16 mouse cellular contexts compared by ENCODE assay signal in the genomic region with DNA sequence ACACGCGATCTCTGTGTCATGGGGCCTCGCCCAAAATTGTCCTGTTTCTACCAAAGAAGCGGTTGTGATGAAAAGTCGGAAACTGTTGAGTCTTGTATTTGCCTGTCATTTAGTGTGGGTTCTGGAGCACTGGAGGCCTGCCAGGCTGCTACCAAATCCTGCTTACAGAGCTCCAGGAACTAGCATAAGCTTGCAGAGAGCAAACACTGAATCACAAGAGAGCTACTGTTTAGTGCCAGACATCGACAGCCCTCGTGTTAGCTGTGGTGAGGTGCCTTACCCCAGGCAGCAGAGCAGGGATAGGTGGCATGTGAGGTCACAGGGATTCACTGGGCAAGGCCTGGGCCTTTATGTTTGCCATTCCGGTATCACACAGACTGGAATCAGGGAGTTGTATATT. TPM values are rescaled to one million over a fixed set of nuclear protein-coding genes. Genes with fewer than 3 reads are reported as not detected.
A peak's percentile ranks its signal among the peaks of the same experiment; 100 is the strongest.
DNase-seq lines count a peak whose midpoint lies in the region; ATAC-seq and TF ChIP-seq lines count a peak whose summit lies in the region.
"Had no signal": no experiment of that assay in that cellular context is flagged by ENCODE, and none has a peak within 500 bp of the region (broad histone marks: within the 10 kb centered on the region; RNA-seq: fewer than 3 reads in every experiment).

No protein-coding gene starts in this region.

- no peaks in the 10 kb centered on the region for H3K27me3 ChIP-seq in forebrain, postnatal 0 days (ENCODE audit: insufficient read depth, low read length)
- H3K27me3 ChIP-seq in forebrain, embryonic 16.5 days (replicated peaks; ENCODE audit: control insufficient read depth, insufficient read depth, low read length): no peaks in the 10 kb centered on the region
- H3K27me3 ChIP-seq in stomach, embryonic 16.5 days (ENCODE audit: control insufficient read depth, insufficient read depth, low read length): no peaks in the 10 kb centered on the region
- H3K27me3 ChIP-seq: embryonic facial prominence, embryonic 12.5 days; forebrain, embryonic 15.5 days; midbrain, embryonic 13.5 days had no signal

- ATAC-seq in forebrain, postnatal 0 days: no peak; the same call in 1 of the 2 replicates
- no peak for ATAC-seq in forebrain, embryonic 16.5 days
- ATAC-seq in stomach, embryonic 16.5 days (ENCODE audit: insufficient read depth, low FRiP score): peak; percentile 74
- ATAC-seq: forebrain, embryonic 15.5 days; midbrain, embryonic 13.5 days had no signal

- H3K9me3 ChIP-seq in forebrain, postnatal 0 days (ENCODE audit: low read length): no peaks in the 10 kb centered on the region
- H3K9me3 ChIP-seq in forebrain, embryonic 16.5 days (ENCODE audit: control insufficient read depth, low read length): no peaks in the 10 kb centered on the region
- no peaks in the 10 kb centered on the region for H3K9me3 ChIP-seq in stomach, embryonic 16.5 days (replicated peaks; ENCODE audit: control insufficient read depth, low read length)
- H3K9me3 ChIP-seq: embryonic facial prominence, embryonic 12.5 days; forebrain, embryonic 15.5 days; midbrain, embryonic 13.5 days had no signal

- no peak overlapping the region for H3K4me2 ChIP-seq in forebrain, postnatal 0 days (ENCODE audit: low read depth)
- H3K4me2 ChIP-seq in forebrain, embryonic 16.5 days (ENCODE audit: low read length): no peak overlapping the region
- H3K4me2 ChIP-seq in stomach, embryonic 16.5 days (ENCODE audit: low read depth, low read length): no peak overlapping the region
- H3K4me2 ChIP-seq: embryonic facial prominence, embryonic 12.5 days; forebrain, embryonic 15.5 days; midbrain, embryonic 13.5 days had no signal

- no peaks in the 10 kb centered on the region for H3K36me3 ChIP-seq in forebrain, postnatal 0 days (ENCODE audit: insufficient read depth)
- H3K36me3 ChIP-seq in forebrain, embryonic 16.5 days (ENCODE audit: control insufficient read depth, insufficient read depth): no peaks in the 10 kb centered on the region
- H3K36me3 ChIP-seq in stomach, embryonic 16.5 days (ENCODE audit: control insufficient read depth, insufficient read depth, low read length): no peaks in the 10 kb centered on the region
- H3K36me3 ChIP-seq: embryonic facial prominence, embryonic 12.5 days; forebrain, embryonic 15.5 days; midbrain, embryonic 13.5 days had no signal

- 75% methylated on average over 8 of the region's 8 CpGs for WGBS in forebrain, postnatal 0 days
- 80% methylated on average over 8 of the region's 8 CpGs for WGBS in forebrain, embryonic 16.5 days
- WGBS in stomach, embryonic 16.5 days: 74% methylated on average over 8 of the region's 8 CpGs

- H3K27ac ChIP-seq in forebrain, postnatal 0 days (ENCODE audit: low read depth, low read length): no peak overlapping the region
- H3K27ac ChIP-seq in forebrain, embryonic 16.5 days (ENCODE audit: low read length): no peak overlapping the region
- no peak overlapping the region for H3K27ac ChIP-seq in stomach, embryonic 16.5 days (ENCODE audit: low read length)
- H3K27ac ChIP-seq: embryonic facial prominence, embryonic 12.5 days; forebrain, embryonic 15.5 days; midbrain, embryonic 13.5 days had no signal

- no peaks in the 10 kb centered on the region for H3K4me1 ChIP-seq in forebrain, postnatal 0 days (ENCODE audit: insufficient read depth)
- no peaks in the 10 kb centered on the region for H3K4me1 ChIP-seq in forebrain, embryonic 16.5 days (replicated peaks; ENCODE audit: control insufficient read depth, insufficient read depth, low read length)
- H3K4me1 ChIP-seq in stomach, embryonic 16.5 days (ENCODE audit: control insufficient read depth, insufficient read depth, low read length): no peaks in the 10 kb centered on the region
- H3K4me1 ChIP-seq: embryonic facial prominence, embryonic 12.5 days; forebrain, embryonic 15.5 days; midbrain, embryonic 13.5 days had no signal

- DNase-seq in forebrain, postnatal 0 days: peak; percentile 27
- DNase-seq in right cerebral cortex, postnatal 10 days (ENCODE audit: low spot score in 2 of 2): peak; percentile 48 to 62
- DNase-seq in right cerebral cortex, adult 18-20 months: no peak
- peak; percentile 33 for DNase-seq in layer of hippocampus, adult 9-10 months (ENCODE audit: low spot score)
- no peak for DNase-seq in ovary, adult 18-20 months (ENCODE audit: low spot score)
- DNase-seq in kidney, postnatal 10 days: no peak
- DNase-seq: cerebellum, adult 9-10 months; heart, adult 18-20 months; heart, postnatal 14 days; kidney, adult 11 months; retina, postnatal 1 day had no signal

- TF ChIP-seq CTCF in forebrain, postnatal 0 days (IDR thresholded peaks at IDR 0.05; ENCODE audit: low read depth): no peak

- H3K9ac ChIP-seq in forebrain, postnatal 0 days: no peak overlapping the region
- H3K9ac ChIP-seq in forebrain, embryonic 16.5 days (replicated peaks; ENCODE audit: low read depth, low read length): no peak overlapping the region
- H3K9ac ChIP-seq in stomach, embryonic 16.5 days (ENCODE audit: low read length): no peak overlapping the region
- H3K9ac ChIP-seq: embryonic facial prominence, embryonic 12.5 days; forebrain, embryonic 15.5 days; midbrain, embryonic 13.5 days had no signal

- no peak overlapping the region for H3K4me3 ChIP-seq in forebrain, postnatal 0 days (ENCODE audit: low read depth, low read length)
- no peak overlapping the region for H3K4me3 ChIP-seq in forebrain, embryonic 16.5 days (replicated peaks; ENCODE audit: low read length)
- H3K4me3 ChIP-seq in stomach, embryonic 16.5 days (replicated peaks; ENCODE audit: low read length): no peak overlapping the region
- H3K4me3 ChIP-seq: embryonic facial prominence, embryonic 12.5 days; forebrain, embryonic 15.5 days; midbrain, embryonic 13.5 days had no signal

RNA-seq across cellular contexts. Expression of gene Cpne8, which starts 22.7 kb away (rescaled TPM):
- total RNA-seq in forebrain, postnatal 0 days (2014; rRNA removed): 21.8 and 22.3 TPM in 2 replicates
- polyA plus RNA-seq in forebrain, postnatal 0 days (2015; fragmentation: Nextera tagmentation; extraction: Ambion mirVana): 18.4 and 24.4 TPM in 2 replicates
- 7.9 and 11.0 TPM in 2 replicates for polyA plus RNA-seq in forebrain, embryonic 16.5 days (2015; fragmentation: Nextera tagmentation; extraction: Ambion mirVana)
- 15.9 and 16.4 TPM in 2 replicates for polyA plus RNA-seq in stomach, embryonic 16.5 days (2015; fragmentation: Nextera tagmentation; extraction: Ambion mirVana)

Comparison
In these comparisons a context has a peak if more than half of its experiments do, and no peak if none do; other contexts are left out.
1. DNase-seq: peak in forebrain, postnatal 0 days (single experiment), right cerebral cortex, postnatal 10 days (2 of 2) and layer of hippocampus, adult 9-10 months (single experiment); none in right cerebral cortex, adult 18-20 months (single experiment), ovary, adult 18-20 months (single experiment) and kidney, postnatal 10 days (single experiment).